Mouse (Mus musculus): Measurements from ENCODE around the gene Tspan17. TPM values are rescaled to one million over a fixed set of nuclear protein-coding genes. Genes with fewer than 3 reads are reported as not detected.

The Tspan17 gene
- total RNA-seq, 2 experiments from 2014 or later = 85.8 to 95.7 TPM

- no peak for DNase-seq (ENCODE audit: low spot score in 2 of 2)
Measured at GRCm38 (mm10) chr13:54800206-54800605, 11.0 kb downstream of the Tspan17 start.

- DNase-seq (ENCODE audit: low spot score in 2 of 2) = no peak
Measured at GRCm38 (mm10) chr13:54803010-54803409, 13.8 kb downstream of the Tspan17 start.

DNA sequence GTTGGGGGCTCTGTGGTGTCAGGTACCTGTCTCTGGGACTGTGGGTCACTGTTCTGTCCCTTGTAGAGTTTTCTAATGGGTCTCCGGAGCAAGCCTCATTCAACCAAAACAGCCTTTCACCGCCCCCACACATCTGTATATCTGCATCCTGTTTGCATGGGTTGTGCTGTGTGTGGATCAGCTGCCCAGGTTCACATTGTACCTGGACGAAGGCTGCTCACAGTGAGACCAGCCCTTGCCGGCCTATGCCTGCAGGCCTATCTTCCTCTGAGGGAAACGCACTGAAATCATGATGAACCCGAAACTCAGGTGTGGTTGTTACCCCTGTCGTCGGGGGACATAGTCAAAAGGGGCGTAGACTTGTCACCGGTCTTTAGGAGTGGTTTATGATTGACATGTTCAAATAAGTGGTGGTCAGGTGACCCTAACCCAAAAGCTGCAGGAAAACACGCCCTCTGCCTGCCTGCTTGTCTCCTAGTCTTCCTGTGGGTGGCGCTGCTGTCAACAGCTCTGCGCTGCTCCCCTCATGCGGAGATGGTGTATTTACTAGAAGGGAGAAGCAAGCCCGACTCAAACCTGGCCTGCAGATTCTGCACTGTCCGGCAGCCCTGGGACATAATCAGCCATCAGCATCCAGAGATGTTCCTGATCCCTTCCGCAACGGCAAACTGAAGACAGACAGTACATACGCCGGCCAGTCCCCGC is 16.1 kb downstream of the Tspan17 start:
- peak; percentile 69 to 72 for DNase-seq (ENCODE audit: low spot score in 2 of 2)

DNA sequence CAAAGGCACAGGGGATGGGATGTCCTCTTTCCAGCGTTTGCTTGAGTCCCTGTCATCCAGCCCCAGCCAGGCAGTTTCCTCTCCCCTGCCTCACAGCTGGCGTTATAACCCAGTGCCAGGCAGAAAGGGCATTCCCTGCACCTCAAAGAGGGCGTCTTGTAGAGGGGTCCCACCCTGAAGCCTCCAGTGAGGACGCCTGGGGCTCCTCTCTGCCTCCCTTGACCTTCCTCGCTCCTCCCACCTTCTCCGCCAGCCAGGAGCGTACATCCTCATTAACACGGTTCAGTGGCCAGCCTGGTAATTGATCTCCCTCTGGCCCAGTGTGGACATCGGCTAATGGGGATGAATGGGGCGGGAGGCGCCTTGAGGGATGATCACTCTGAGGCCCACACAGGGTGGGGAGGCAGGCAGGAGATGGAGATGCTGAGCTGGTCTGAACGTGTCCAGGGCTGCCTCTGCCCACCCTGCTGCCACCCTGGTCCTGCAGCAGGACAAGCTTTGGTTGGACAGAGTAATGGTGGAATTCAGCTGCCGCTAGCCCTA is 17.3 kb downstream of the Tspan17 start:
- DNase-seq (ENCODE audit: low spot score in 2 of 2) = no peak

GRCm38 (mm10) chr13:54808067-54808466 is 18.9 kb downstream of the Tspan17 start:
- no peak for DNase-seq (ENCODE audit: low spot score in 2 of 2)

DNA sequence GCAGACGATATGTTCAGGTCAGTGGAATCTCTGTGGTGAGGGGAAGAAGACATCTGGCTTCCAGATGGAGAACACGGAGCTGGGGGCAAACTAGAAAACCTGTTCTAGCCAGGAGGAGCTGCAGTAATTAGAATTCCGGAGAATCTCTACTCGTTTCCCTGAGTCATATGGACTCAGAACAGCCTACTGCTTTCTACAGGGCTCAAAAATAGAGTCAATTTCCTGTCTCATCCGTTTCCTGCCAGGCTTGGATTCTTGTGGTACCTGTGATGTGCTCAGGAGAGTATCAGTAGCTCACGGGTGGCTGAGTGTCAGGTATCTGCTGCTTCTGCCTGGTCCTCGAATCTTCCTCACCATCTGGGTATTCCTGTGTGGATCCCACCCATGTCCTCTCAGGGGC is 22.3 kb downstream of the Tspan17 start:
- DNase-seq (ENCODE audit: low spot score in 2 of 2) = no peak

DNA sequence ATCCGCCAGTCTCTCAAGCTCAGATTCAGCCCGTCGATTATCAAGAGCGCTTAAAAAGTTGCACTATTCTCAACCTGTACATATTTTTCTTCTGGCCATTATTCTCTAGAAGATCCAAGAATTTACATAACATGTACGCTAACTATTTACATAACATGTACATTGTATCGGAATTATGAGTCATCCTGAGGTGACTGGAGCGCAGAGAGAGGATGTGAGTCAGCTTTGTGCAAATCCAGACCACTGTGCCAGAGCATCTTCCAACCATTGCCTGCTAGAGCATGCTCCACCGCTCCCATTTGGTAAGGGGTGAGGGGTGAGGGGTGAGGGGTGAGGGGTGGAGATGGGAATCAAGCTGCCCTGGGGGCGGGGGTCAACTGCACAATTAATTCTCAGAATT is 24.2 kb downstream of the Tspan17 start:
- DNase-seq (ENCODE audit: low spot score in 2 of 2) = no peak

- DNase-seq (ENCODE audit: low spot score in 2 of 2) = no peak
Measured at GRCm38 (mm10) chr13:54818399-54819254, 29.4 kb downstream of the Tspan17 start.

- no peak for DNase-seq (ENCODE audit: low spot score in 2 of 2)
Measured at GRCm38 (mm10) chr13:54821106-54821505, 31.9 kb downstream of the Tspan17 start.

- no peak for DNase-seq (ENCODE audit: low spot score in 2 of 2)
Measured at GRCm38 (mm10) chr13:54821931-54822330, 32.8 kb downstream of the Tspan17 start.

GRCm38 (mm10) chr13:54824111-54824931 is 35.1 kb downstream of the Tspan17 start:
- no peak for DNase-seq (ENCODE audit: low spot score in 2 of 2)

DNA sequence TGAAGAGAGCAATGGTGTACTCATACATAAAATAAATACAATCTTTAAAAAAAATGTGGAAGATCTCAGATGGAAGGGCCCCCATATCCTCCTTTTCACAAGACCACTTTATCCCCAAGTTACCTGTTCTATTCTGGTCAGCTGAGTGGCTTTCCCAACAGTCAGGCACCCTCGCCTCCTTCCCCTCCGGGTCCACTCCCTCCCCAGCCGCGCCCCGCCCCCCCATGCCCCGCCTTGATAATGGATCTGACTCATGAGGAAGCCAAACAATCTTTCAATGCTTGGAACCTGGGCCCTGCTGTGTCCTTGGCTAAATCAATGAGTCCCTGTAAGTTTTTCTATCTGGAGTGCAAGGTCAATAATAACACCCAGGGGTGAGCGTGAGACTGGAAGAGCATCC is 38.8 kb downstream of the Tspan17 start:
- no peak for DNase-seq (ENCODE audit: low spot score in 2 of 2)

- no peak for DNase-seq (ENCODE audit: low spot score in 2 of 2)
Measured at GRCm38 (mm10) chr13:54828508-54828907, 39.3 kb downstream of the Tspan17 start.

DNA sequence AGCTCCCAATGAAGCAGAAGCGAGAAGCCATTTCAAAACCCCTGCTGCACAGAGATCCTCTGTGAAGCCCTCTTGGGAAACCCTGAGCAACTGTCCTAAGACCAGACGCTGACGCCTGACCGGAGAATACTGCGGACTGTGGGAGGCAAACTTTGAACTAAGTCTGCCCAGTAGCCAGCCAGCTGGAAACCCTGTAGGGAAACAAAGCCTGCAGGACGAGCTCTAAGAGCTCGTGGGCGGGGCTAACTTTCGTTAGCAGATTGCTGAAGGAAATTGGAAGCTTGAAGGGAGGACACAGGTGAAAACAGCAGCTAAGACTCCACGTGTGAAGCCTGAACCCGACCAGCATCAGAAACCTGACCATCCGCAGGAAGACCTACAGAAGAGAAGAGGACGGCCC is 40.3 kb downstream of the Tspan17 start:
- DNase-seq (ENCODE audit: low spot score in 2 of 2) = no peak

DNA sequence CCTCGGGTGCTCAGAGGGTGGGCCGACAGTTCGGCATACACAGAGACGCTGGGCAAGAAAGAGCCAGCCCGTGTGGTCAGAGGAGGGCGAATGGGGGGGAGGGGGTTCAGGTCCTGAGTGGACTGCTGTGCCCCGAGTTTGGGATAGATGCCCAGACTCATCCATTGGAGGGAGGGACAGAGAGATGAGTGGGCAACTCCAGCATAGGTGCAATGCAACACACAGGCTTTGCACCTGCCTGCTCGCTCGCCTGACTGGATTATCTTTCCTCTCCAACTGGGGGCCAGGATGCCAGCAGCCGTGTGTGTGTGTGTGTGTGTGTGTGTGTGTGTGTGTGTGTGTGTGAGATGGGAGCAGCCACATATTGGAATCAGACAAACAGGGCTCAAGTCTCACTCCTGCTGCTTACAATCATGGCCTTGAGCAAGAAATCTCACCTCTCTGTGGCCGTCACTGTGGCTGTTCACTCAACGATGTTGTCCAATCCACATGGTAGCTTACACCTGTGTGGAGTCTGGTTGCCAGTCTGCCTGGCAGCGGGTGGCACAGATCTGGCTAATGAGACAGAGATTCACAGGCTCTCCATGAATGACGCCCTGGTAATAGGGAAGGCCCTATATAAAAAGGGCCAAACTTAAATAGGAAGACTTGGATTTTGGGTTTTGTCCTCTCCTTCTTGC is 47.3 kb downstream of the Tspan17 start:
- peak in 1 of 2 experiments; percentile 15 for DNase-seq (ENCODE audit: low spot score in 2 of 2)

DNA sequence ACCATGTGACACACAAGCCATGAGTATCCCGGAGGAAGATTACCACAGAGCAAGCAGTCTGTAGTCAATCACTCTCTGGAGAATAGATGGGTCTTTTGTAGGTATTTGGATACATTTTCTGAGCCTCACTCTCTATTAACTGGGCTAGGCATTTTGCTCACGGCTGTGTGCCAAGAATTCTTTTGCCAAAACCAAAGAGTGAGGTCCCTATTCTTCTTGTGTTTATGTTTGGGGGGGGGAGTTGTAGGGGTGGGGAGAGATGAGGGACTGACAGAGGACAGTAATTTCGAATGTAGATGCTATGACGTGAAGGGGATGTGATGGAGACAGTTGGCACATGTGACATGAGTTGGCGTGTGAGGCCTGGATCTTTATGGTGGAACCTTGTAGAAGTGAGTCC is 47.9 kb downstream of the Tspan17 start:
- no peak for DNase-seq (ENCODE audit: low spot score in 2 of 2)

- DNase-seq (ENCODE audit: low spot score in 2 of 2) = peak; percentile 58 to 61
Measured at GRCm38 (mm10) chr13:54837471-54837889, 48.3 kb downstream of the Tspan17 start.

DNA sequence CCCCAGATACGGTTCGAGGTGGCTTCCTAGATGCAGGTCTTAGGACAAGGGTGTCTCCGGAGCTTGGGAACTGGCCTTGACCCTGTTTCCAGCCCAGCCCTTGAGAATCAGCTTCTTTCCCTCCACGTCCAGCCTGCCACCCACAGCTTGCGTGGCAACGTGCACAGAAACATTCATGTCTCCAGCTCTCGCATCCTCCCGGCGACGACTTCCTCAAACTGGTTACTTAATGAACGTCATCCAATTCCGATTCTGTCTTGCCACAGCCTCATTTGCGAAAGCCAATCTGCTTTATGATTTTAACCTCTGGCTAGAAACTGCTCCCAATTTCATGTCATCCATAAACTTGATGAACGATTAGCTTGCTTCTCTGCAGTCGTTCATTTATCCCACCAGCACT is 49.4 kb downstream of the Tspan17 start:
- no peak for DNase-seq (ENCODE audit: low spot score in 2 of 2)

DNA sequence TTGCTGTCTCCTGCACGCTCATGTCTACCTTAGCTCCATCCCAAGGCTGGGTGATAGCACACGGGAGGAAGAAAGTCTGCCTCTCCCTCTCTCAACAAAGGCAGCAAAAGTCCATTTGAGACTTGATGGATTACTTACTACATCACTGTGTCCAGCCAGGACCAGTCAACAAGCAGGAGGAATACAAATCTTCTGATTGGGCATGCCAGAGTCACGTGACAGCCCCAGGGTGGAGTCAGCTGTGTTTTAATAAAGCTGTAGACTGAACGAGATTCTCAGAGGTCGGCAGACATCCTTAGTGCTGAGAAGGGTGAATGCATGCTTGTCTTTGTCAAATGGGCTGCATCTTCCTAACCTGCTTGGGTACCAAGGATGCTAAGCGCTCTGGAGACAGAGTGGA is 50.0 kb downstream of the Tspan17 start:
- DNase-seq (ENCODE audit: low spot score in 2 of 2) = no peak

- DNase-seq (ENCODE audit: low spot score in 2 of 2) = no peak
Measured at GRCm38 (mm10) chr13:54844579-54844978, 55.4 kb downstream of the Tspan17 start.

All from layer of hippocampus, postnatal 14 days (tissue).